Mouse (Mus musculus): ENCODE data around the gene Ankrd44. TPM values are rescaled to one million over a fixed set of nuclear protein-coding genes. Genes with fewer than 3 reads are reported as not detected.

Gene Ankrd44
- polyA plus RNA-seq, 1 experiment from 2014 or later: 19.2 TPM

GRCm38 (mm10) chr1:54809098-54809490 lies 117.1 kb downstream of the Ankrd44 start:
- Histone ChIP-seq H3K4me1 (peaks cover 4% of the 10 kb centered on the region; the same call in 1 of the 2 replicates), H3K27ac (replicated peaks) (no peak overlapping the region), H3K27me3 (replicated peaks; ENCODE audit: low read depth, poor library complexity, severe bottlenecking) (no peaks in the 10 kb centered on the region), H3K4me3 (no peak overlapping the region), H3K9me3 (no peaks in the 10 kb centered on the region), H3K36me3 (replicated peaks) (no peaks in the 10 kb centered on the region)
- 94% methylated on average over 13 of the region's 13 CpGs for WGBS
- no peak for DNase-seq (ENCODE audit: low spot score)

GRCm38 (mm10) chr1:54808401-54809097 lies 117.6 kb downstream of the Ankrd44 start:
- 52% methylated on average over 4 of the region's 4 CpGs for WGBS

DNA sequence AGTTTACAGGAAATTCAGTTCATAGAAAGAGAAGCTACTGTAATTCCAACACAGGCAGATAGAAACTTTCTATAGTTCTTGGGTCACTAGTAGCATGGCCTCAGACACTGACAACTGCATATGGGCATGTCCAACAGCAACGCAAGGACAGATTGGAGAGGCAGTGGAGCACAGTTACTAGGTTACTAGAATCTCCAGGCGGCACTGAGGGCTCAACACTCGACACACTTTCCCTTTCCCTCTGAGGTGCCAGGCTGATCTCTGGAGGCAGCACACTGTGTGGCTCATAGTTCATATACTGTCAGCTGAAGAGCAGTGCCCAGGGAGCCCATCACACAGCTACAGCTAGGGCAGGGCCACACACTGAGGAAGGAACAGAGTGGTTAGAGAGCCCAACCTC lies 118.4 kb downstream of the Ankrd44 start:
- H3K4me3 ChIP-seq: no peak overlapping the region

More at GRCm38 (mm10) chr1:54808401-54809097, 117.6 kb downstream of the Ankrd44 start:
- Histone ChIP-seq H3K4me3 (no peak overlapping the region), H3K9me3 (no peaks in the 10 kb centered on the region), H3K27ac (replicated peaks) (no peak overlapping the region), H3K27me3 (replicated peaks; ENCODE audit: low read depth, poor library complexity, severe bottlenecking) (no peaks in the 10 kb centered on the region), H3K4me1 (peaks cover 4% of the 10 kb centered on the region; the same call in 1 of the 2 replicates), H3K36me3 (replicated peaks) (no peaks in the 10 kb centered on the region)
- no peak for DNase-seq (ENCODE audit: low spot score)

GRCm38 (mm10) chr1:54806116-54806850 lies 119.9 kb downstream of the Ankrd44 start:
- H3K27me3 ChIP-seq (replicated peaks; ENCODE audit: low read depth, poor library complexity, severe bottlenecking): no peaks in the 10 kb centered on the region
- no peaks in the 10 kb centered on the region for H3K36me3 ChIP-seq (replicated peaks)
- WGBS: 89% methylated on average over 2 of the region's 2 CpGs
- H3K4me3 ChIP-seq: no peak overlapping the region
- no peak overlapping the region for H3K27ac ChIP-seq (replicated peaks)
- H3K9me3 ChIP-seq: no peaks in the 10 kb centered on the region
- peaks cover 8% of the 10 kb centered on the region for H3K4me1 ChIP-seq
- no peak for DNase-seq (ENCODE audit: low spot score)

More for the DNA sequence above, 118.4 kb downstream of the Ankrd44 start:
- Histone ChIP-seq H3K27ac (replicated peaks) (no peak overlapping the region), H3K4me1 (peaks cover 5% of the 10 kb centered on the region), H3K36me3 (replicated peaks) (no peaks in the 10 kb centered on the region), H3K27me3 (replicated peaks; ENCODE audit: low read depth, poor library complexity, severe bottlenecking) (no peaks in the 10 kb centered on the region), H3K9me3 (no peaks in the 10 kb centered on the region)
- 94% methylated on average over 3 of the region's 3 CpGs for WGBS
- DNase-seq (ENCODE audit: low spot score): no peak

GRCm38 (mm10) chr1:54804406-54804805 lies 121.8 kb downstream of the Ankrd44 start:
- Histone ChIP-seq H3K36me3 (replicated peaks) (no peaks in the 10 kb centered on the region), H3K4me3 (no peak overlapping the region), H3K4me1 (peaks cover 8% of the 10 kb centered on the region), H3K27me3 (replicated peaks; ENCODE audit: low read depth, poor library complexity, severe bottlenecking) (no peaks in the 10 kb centered on the region), H3K9me3 (no peaks in the 10 kb centered on the region), H3K27ac (replicated peaks) (no peak overlapping the region)
- DNase-seq (ENCODE audit: low spot score): no peak
- WGBS: 93% methylated on average over 9 of the region's 9 CpGs

- WGBS: 81% methylated on average over 11 of the region's 11 CpGs
- H3K27ac ChIP-seq (replicated peaks): no peak overlapping the region
- H3K9me3 ChIP-seq: no peaks in the 10 kb centered on the region
- no peaks in the 10 kb centered on the region for H3K36me3 ChIP-seq (replicated peaks)
- H3K4me1 ChIP-seq: peaks cover 7% of the 10 kb centered on the region
- no peaks in the 10 kb centered on the region for H3K27me3 ChIP-seq (replicated peaks; ENCODE audit: low read depth, poor library complexity, severe bottlenecking)
- H3K4me3 ChIP-seq: no peak overlapping the region
- no peak for DNase-seq (ENCODE audit: low spot score)
Measured at GRCm38 (mm10) chr1:54802703-54803102, 123.5 kb downstream of the Ankrd44 start.

GRCm38 (mm10) chr1:54801256-54801655 lies 124.9 kb downstream of the Ankrd44 start:
- Histone ChIP-seq H3K4me1 (peaks cover 7% of the 10 kb centered on the region), H3K9me3 (no peaks in the 10 kb centered on the region), H3K27me3 (replicated peaks; ENCODE audit: low read depth, poor library complexity, severe bottlenecking) (no peaks in the 10 kb centered on the region), H3K36me3 (replicated peaks) (no peaks in the 10 kb centered on the region), H3K4me3 (no peak overlapping the region), H3K27ac (replicated peaks) (no peak overlapping the region)
- no peak for DNase-seq (ENCODE audit: low spot score)
- 61% methylated on average over 3 of the region's 3 CpGs for WGBS

DNA sequence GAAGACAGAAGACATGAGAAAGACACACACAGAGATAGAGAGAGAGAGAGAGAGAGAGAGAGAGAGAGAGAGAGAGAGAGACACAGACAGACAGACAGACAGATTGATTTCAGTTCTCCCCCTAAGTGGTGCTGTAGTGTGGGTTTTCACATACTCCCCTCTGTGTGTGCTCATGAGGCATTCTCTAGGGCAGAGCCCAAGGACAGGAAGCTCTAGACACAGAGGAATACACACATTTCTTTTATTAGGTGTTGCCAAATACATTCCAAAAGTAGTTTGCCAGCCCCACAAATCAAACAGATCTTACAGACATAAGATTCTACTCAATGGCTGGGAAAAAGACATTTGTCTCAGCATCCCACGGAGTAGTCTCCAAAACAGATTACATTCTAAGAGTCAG lies 126.8 kb downstream of the Ankrd44 start:
- 86% methylated on average over 1 of the region's 1 CpGs for WGBS
- Histone ChIP-seq H3K27me3 (replicated peaks; ENCODE audit: low read depth, poor library complexity, severe bottlenecking) (no peaks in the 10 kb centered on the region), H3K4me3 (no peak overlapping the region), H3K9me3 (no peaks in the 10 kb centered on the region), H3K4me1 (peaks cover 7% of the 10 kb centered on the region), H3K27ac (replicated peaks) (no peak overlapping the region), H3K36me3 (replicated peaks) (no peaks in the 10 kb centered on the region)
- no peak for DNase-seq (ENCODE audit: low spot score)

DNA sequence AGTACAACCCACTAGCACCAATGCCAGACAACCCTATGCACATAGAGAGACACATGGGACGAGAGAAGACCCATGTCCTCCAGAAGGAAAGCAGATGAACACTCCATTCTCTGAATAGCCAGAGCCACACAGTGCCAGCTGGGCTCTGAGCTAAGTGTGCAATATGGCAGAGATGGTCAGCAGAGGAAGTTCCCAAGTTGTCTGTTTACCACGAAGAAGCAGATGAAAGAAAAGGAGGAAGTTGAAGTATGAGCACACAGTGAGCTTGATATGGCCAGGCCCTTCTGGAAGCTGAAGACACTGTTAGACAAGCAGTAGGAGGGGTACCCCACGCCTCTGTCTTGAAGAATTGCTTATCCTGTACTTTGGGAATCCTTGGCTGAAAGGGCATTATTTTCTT lies 127.8 kb downstream of the Ankrd44 start:
- DNase-seq (ENCODE audit: low spot score): no peak
- Histone ChIP-seq H3K4me1 (peaks cover 7% of the 10 kb centered on the region), H3K9me3 (no peaks in the 10 kb centered on the region), H3K36me3 (replicated peaks) (no peaks in the 10 kb centered on the region), H3K27ac (replicated peaks) (no peak overlapping the region; the same call in 1 of the 2 replicates), H3K4me3 (no peak overlapping the region), H3K27me3 (replicated peaks; ENCODE audit: low read depth, poor library complexity, severe bottlenecking) (no peaks in the 10 kb centered on the region)
- WGBS: 77% methylated on average over 3 of the region's 3 CpGs

GRCm38 (mm10) chr1:54794709-54795108 lies 131.5 kb downstream of the Ankrd44 start:
- Histone ChIP-seq H3K27ac (replicated peaks) (no peak overlapping the region), H3K27me3 (replicated peaks; ENCODE audit: low read depth, poor library complexity, severe bottlenecking) (no peaks in the 10 kb centered on the region), H3K4me1 (peaks cover 3% of the 10 kb centered on the region; the same call in 1 of the 2 replicates), H3K9me3 (no peaks in the 10 kb centered on the region), H3K4me3 (no peak overlapping the region), H3K36me3 (replicated peaks) (no peaks in the 10 kb centered on the region)
- 84% methylated on average over 2 of the region's 2 CpGs for WGBS
- DNase-seq (ENCODE audit: low spot score): no peak

- H3K4me1 ChIP-seq: peaks cover 7% of the 10 kb centered on the region; the same call in 1 of the 2 replicates
- no peaks in the 10 kb centered on the region for H3K9me3 ChIP-seq
- WGBS: 42% methylated on average over 3 of the region's 3 CpGs
- H3K36me3 ChIP-seq (replicated peaks): no peaks in the 10 kb centered on the region
- no peaks in the 10 kb centered on the region for H3K27me3 ChIP-seq (replicated peaks; ENCODE audit: low read depth, poor library complexity, severe bottlenecking)
- no peak overlapping the region for H3K27ac ChIP-seq (replicated peaks)
- H3K4me3 ChIP-seq: no peak overlapping the region
- DNase-seq (ENCODE audit: low spot score): peak; percentile 5
Measured at GRCm38 (mm10) chr1:54791406-54791805, 134.8 kb downstream of the Ankrd44 start.

DNA sequence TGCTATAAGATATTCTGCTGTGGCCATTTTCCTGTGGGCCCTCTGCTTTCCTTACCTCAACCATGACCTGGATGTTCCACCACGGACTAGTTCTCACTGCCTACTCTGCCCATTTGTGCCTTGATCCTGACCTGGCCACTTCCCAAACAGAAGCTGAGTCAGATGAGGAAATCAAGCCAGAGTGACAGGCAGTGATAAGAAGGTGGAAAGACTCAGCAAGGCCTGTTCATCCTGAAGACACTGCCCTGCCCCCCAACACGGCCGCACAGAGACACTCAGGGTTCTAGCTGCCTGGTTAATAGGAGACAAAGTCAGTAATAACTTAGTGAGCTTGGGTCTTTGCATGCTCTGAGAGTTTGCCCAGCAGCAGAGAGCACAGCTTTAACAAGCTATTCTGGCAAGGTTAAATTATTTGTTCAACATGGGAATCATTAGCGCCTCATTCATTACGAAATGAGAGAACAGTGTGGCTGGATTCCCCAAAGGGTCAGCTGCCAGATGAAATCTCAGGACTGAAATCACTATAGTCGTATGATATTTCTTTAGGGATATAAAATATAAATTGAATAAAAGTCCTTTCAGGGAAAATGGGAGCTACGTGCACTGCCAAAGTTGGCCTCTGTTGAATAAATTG lies 136.7 kb downstream of the Ankrd44 start:
- Histone ChIP-seq H3K27me3 (replicated peaks; ENCODE audit: low read depth, poor library complexity, severe bottlenecking) (no peaks in the 10 kb centered on the region), H3K9me3 (no peaks in the 10 kb centered on the region), H3K4me3 (no peak overlapping the region), H3K36me3 (replicated peaks) (no peaks in the 10 kb centered on the region), H3K4me1 (peaks cover 7% of the 10 kb centered on the region; the same call in 1 of the 2 replicates), H3K27ac (replicated peaks) (no peak overlapping the region)
- WGBS: 80% methylated on average over 7 of the region's 7 CpGs
- DNase-seq (ENCODE audit: low spot score): no peak
